Mouse (Mus musculus) limb, embryonic 13.5 days (tissue): ENCODE results near the gene Arhgap31. TPM values are rescaled to one million over a fixed set of nuclear protein-coding genes. Genes with fewer than 3 reads are reported as not detected.
"Not testable (repeated sequence)": the region's sequence is repeated elsewhere in the genome, so short reads cannot be mapped to it uniquely, and the experiment has no call there.

Source experiments
- ATAC-seq: fragments of 200-750 bp; cut with Nextera tagmentation; 2 replicates; pipeline ENCODE4 v1.8.0; 2017; ENCODE audit warnings: low read depth, moderate number of reproducible peaks, moderate TSS enrichment; ENCODE audit not compliant: low FRiP score
- H3K27ac ChIP-seq: fragments of 300-500 bp; sonication (generic); 2 replicates; pipeline ENCODE4 v1.5.1; 2015; ENCODE audit warnings: inconsistent platforms, mild to moderate bottlenecking, moderate library complexity
- H3K27me3 ChIP-seq: fragments of 300-500 bp; sonication (generic); 2 replicates; pipeline ENCODE4 v1.6.1; 2015; ENCODE audit warnings: mild to moderate bottlenecking, inconsistent platforms
- H3K36me3 ChIP-seq: fragments of 300-500 bp; sonication (generic); 2 replicates; pipeline ENCODE4 v1.6.1; 2015; ENCODE audit warnings: inconsistent platforms, mild to moderate bottlenecking, moderate library complexity
- H3K4me1 ChIP-seq: fragments of 300-500 bp; sonication (generic); 2 replicates; pipeline ENCODE4 v1.6.1; 2015; ENCODE audit warnings: inconsistent platforms
- H3K4me2 ChIP-seq: fragments of 300-500 bp; sonication (generic); replicated peaks from 2 replicates; pipeline ENCODE4 v1.6.1; 2015; ENCODE audit warnings: inconsistent platforms, mild to moderate bottlenecking, moderate library complexity
- H3K4me3 ChIP-seq: fragments of 300-500 bp; sonication (generic); 2 replicates; pipeline ENCODE4 v1.5.1; 2015; ENCODE audit warnings: moderate library complexity, mild to moderate bottlenecking, inconsistent platforms
- H3K9ac ChIP-seq: fragments of 300-500 bp; sonication (generic); 2 replicates; pipeline ENCODE4 v1.6.1; 2015; ENCODE audit warnings: mild to moderate bottlenecking, inconsistent platforms
- H3K9me3 ChIP-seq: fragments of 300-500 bp; sonication (generic); 2 replicates; pipeline ENCODE4 v1.6.1; 2016; ENCODE audit warnings: inconsistent platforms
- WGBS: fragments of 180-500 bp; shearing (Covaris S2); methylation state at CpG from one replicate; pipeline ENCODE4 v1.1.7; 2015; 5-methylcytosine and 5-hydroxymethylcytosine counted together
- polyA plus RNA-seq: library from polyadenylated mRNA; unstranded; fragments of >200 nt; fragmentation: Nextera tagmentation; extraction: Ambion mirVana; gene quantifications from 2 replicates; pipeline ENCODE4 v1.2.1, GENCODE M21; 2015

The Arhgap31 gene
- polyA plus RNA-seq, 1 experiment from 2014 or later: 14.5 TPM

DNA sequence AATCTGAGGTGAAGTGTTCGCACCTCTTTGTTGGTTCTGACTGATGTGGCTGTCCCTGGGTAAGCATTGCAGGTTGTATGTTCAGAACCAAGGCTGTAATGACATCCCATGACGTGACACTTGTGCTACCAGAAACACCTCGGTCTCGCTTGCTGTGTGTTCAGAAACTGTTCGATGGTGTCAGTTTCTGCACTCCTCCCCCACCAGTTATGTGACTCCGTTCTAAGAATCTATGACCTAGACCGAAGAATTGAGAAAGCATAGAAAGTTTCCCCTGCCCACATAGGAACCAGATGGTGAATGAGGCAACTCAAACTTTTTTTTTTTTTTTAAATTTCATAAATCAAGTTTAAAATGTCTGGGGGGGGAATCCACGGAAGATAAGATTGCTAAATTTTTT is 34.2 kb downstream of the Arhgap31 start:
- ATAC-seq: no peak
- 72% methylated on average over 8 of the region's 8 CpGs for WGBS

DNA sequence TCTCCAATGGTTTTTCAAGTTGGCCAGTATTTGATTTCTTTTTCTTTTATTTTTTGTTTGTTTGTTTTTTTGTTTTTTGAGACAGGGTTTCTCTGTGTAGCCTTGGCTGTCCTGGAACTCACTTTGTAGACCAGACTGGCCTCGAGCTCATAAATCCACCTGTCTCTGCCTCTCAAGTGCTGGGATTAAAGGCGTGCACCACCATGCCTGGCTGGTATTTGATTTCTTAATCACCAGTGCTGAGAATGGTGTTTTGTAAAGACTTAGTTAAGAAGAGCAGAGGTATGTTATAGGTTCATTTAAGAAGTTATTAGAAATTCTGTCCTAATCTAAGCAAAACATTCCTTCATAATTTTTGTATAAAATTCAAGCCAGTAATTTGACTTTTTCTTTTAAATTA is 35.1 kb downstream of the Arhgap31 start:
- H3K9ac ChIP-seq, H3K27ac ChIP-seq, H3K9me3 ChIP-seq, H3K27me3 ChIP-seq, H3K4me2 ChIP-seq, H3K36me3 ChIP-seq, H3K4me3 ChIP-seq, ATAC-seq: not testable (repeated sequence)
- H3K4me1 ChIP-seq: peaks cover 24% of the 10 kb centered on the region
- WGBS: 61% methylated on average over 2 of the region's 2 CpGs

More for the DNA sequence above, 34.2 kb downstream of the Arhgap31 start:
- no peak overlapping the region for H3K4me3 ChIP-seq
- H3K4me1 ChIP-seq: peaks cover 25% of the 10 kb centered on the region
- H3K27me3 ChIP-seq: no peaks in the 10 kb centered on the region
- H3K9me3 ChIP-seq: no peaks in the 10 kb centered on the region
- no peaks in the 10 kb centered on the region for H3K36me3 ChIP-seq
- H3K9ac ChIP-seq: no peak overlapping the region
- no peak overlapping the region; the same call in 1 of the 2 replicates for H3K4me2 ChIP-seq
- no peak overlapping the region for H3K27ac ChIP-seq

DNA sequence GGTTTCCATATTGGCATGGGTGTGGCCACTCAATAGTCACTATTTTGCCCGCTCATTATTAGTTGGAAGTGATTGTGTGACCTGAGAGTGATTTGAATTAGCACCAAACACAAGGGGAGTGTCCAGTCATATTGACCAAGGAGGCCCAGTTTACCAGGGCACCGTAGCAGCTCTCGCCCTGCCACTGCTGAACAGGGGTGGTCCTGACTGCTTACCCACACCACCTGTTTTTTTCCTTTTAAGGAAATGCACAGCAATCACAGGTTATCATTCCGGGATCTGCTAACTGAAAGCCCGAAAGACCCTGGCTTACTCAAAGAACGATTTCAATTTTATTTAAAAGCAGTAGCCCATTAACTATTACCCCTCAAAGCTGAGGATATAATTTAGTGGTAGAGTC is 35.9 kb downstream of the Arhgap31 start:
- Histone ChIP-seq H3K9me3 (no peaks in the 10 kb centered on the region), H3K36me3 (no peaks in the 10 kb centered on the region), H3K4me3 (no peak overlapping the region), H3K9ac (no peak overlapping the region), H3K27me3 (no peaks in the 10 kb centered on the region), H3K4me1 (peaks cover 18% of the 10 kb centered on the region), H3K4me2 (no peak overlapping the region), H3K27ac (no peak overlapping the region)
- 84% methylated on average over 6 of the region's 6 CpGs for WGBS
- no peak for ATAC-seq

DNA sequence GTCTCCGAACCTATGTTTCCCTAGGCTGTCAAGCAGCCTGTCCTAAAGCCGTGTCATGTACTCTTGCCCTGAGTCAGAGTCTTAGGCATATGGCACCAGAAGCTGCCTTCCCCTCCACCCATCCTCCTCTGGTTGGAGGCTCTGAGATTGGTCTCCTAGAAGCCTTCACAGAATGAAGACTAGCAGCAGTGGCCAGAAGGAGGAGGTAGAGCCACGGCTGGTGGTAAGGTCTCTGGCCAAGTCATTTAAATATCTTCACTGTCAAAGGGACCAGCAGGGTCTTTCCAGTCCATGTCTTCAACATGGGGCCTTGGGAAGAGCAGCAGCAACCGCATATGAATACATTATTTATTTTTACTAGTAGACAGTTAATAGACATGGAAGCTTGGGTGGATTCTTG is 36.4 kb downstream of the Arhgap31 start:
- Histone ChIP-seq H3K4me2 (no peak overlapping the region), H3K36me3 (no peaks in the 10 kb centered on the region), H3K27ac (no peak overlapping the region), H3K9ac (no peak overlapping the region), H3K4me1 (peaks cover 17% of the 10 kb centered on the region), H3K4me3 (no peak overlapping the region), H3K27me3 (no peaks in the 10 kb centered on the region), H3K9me3 (no peaks in the 10 kb centered on the region)
- 96% methylated on average over 4 of the region's 4 CpGs for WGBS
- no peak for ATAC-seq

DNA sequence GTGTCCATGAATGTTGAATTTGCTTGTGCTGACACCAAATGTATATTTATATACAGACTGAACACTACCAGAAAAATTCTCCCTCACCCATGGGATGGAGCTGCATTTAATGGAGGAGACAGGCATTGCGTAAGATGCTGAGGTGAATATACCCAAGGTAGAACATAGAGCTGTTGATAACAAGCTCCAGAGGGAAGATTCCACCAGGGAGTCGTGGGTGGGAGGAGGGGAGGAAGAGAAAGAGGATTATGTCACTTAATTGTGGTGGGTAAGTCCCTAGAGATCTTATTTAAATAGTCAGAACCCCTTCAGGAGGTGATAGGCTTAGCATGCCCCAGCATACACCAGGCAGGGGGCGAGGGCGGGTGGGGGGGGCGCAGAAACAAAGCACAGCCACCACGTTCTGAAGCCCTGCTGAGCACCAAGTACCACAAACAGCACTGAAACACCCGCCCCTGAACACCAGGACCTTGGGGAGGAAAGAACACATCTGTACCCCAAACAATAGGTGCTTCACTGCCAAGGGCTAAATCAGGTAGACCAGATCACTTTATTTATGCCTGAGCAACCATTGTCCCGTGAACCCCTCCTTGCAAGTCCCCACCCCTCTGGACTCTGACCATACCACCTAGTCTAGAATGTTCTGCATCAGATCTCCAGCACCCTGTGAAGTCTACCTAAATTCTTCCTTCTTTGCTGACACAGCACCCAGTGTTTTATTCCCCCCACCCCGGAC is 37.3 kb downstream of the Arhgap31 start:
- Histone ChIP-seq H3K36me3 (no peaks in the 10 kb centered on the region), H3K27ac (no peak overlapping the region), H3K9me3 (no peaks in the 10 kb centered on the region), H3K27me3 (no peaks in the 10 kb centered on the region), H3K4me3 (no peak overlapping the region), H3K4me1 (peaks cover 17% of the 10 kb centered on the region), H3K4me2 (no peak overlapping the region), H3K9ac (no peak overlapping the region)
- no peak for ATAC-seq
- 65% methylated on average over 9 of the region's 9 CpGs for WGBS

DNA sequence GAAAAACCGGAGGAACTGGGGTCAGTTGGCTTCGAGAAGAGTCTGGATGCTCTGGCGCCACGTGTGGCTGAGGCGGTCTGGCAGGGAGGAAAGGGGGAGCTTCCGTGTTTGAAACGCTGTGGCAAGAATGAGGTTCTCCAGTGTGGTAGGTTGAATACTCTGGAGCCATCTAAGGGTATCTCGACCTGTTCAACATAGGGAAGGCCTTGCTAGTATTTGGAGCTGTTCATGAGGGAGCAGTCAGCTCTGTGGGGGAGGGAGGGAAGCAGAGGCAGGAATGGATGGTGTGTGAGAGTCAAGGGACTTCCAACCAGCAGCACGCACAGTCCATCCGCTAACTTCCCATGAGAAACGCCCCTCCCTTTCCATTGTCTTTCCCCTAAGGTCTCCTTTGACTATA is 38.2 kb downstream of the Arhgap31 start:
- Histone ChIP-seq H3K9ac (no peak overlapping the region), H3K9me3 (no peaks in the 10 kb centered on the region), H3K4me2 (no peak overlapping the region), H3K27me3 (no peaks in the 10 kb centered on the region), H3K4me3 (no peak overlapping the region), H3K36me3 (no peaks in the 10 kb centered on the region), H3K27ac (no peak overlapping the region), H3K4me1 (peaks cover 11% of the 10 kb centered on the region)
- 84% methylated on average over 11 of the region's 11 CpGs for WGBS
- ATAC-seq: no peak

DNA sequence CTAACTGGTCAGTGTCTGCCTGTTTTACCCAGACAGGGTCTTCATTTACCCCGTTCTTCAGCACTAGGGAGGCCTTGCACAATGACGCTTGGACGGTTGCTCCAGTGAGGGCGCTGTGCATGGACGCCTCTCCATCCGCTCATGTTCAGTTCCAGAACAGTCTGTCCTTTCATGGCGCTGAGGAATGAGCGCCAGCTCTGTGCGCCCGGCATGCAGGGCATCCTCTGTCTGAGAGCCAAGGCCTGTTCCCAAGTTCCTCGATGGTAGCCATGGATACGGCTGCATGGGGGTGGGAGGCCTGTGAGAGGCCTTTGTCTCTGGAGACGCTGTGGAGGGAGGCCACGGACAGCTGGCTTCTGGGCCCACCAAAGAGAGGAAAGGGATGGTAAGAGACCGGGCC is 39.6 kb downstream of the Arhgap31 start:
- no peak overlapping the region for H3K9ac ChIP-seq
- no peak overlapping the region for H3K4me3 ChIP-seq
- no peak overlapping the region for H3K4me2 ChIP-seq
- H3K27me3 ChIP-seq: no peaks in the 10 kb centered on the region
- no peak overlapping the region for H3K27ac ChIP-seq
- ATAC-seq: peak; percentile 44; the same call in 1 of the 2 replicates
- H3K4me1 ChIP-seq: 0 out of 2 replicates have a peak, but pooled peaks cover 5% of the 10 kb centered on the region
- no peaks in the 10 kb centered on the region for H3K36me3 ChIP-seq
- 80% methylated on average over 15 of the region's 15 CpGs for WGBS
- H3K9me3 ChIP-seq: no peaks in the 10 kb centered on the region

DNA sequence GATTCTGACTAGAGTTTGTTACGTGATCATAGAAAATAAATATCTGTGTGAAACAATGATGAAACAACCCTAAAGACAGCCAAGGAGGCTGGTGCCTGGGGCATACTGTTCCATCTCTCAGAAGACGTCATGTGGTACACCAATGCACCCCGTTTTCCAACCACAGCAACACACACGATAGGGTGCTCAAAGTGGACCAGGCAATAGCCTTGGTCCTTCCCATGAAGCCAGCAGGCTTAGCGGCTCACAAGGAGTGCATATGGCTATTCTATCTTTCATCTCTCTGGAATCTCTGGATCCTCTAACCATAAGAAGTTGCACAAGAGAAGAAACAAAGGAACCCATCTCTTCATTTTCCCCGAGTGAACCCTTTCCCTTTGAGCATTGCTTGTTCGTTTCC is 40.1 kb downstream of the Arhgap31 start:
- Histone ChIP-seq H3K4me3 (no peak overlapping the region), H3K9me3 (no peaks in the 10 kb centered on the region), H3K9ac (no peak overlapping the region), H3K4me1 (0 out of 2 replicates have a peak, but pooled peaks cover 5% of the 10 kb centered on the region), H3K27me3 (no peaks in the 10 kb centered on the region), H3K4me2 (no peak overlapping the region), H3K27ac (no peak overlapping the region), H3K36me3 (no peaks in the 10 kb centered on the region)
- WGBS: 92% methylated on average over 7 of the region's 7 CpGs
- ATAC-seq: no peak

DNA sequence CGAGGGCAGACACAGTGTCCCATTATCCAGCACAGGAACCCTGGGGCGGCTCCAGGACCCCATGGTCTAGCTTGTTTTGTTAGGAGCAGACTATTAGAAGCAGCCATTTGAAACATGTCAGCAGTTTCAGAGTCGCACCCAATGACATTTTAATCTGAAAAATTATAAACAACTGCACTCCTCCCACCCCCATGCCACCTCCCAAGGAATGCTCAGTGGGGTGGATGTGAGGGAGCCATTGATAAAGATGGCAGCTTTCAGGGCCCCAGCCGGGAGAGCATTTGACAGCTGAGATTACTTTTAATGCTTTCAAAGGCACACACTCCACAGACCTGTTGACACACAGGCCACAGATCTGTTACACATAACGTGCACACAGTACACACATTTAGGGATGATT is 40.7 kb downstream of the Arhgap31 start:
- H3K9ac ChIP-seq: no peak overlapping the region
- no peaks in the 10 kb centered on the region for H3K9me3 ChIP-seq
- H3K27me3 ChIP-seq: no peaks in the 10 kb centered on the region
- no peak overlapping the region for H3K4me3 ChIP-seq
- 0 out of 2 replicates have a peak, but pooled peaks cover 5% of the 10 kb centered on the region for H3K4me1 ChIP-seq
- H3K27ac ChIP-seq: no peak overlapping the region
- 72% methylated on average over 5 of the region's 5 CpGs for WGBS
- ATAC-seq: no peak
- no peak overlapping the region for H3K4me2 ChIP-seq
- H3K36me3 ChIP-seq: no peaks in the 10 kb centered on the region

DNA sequence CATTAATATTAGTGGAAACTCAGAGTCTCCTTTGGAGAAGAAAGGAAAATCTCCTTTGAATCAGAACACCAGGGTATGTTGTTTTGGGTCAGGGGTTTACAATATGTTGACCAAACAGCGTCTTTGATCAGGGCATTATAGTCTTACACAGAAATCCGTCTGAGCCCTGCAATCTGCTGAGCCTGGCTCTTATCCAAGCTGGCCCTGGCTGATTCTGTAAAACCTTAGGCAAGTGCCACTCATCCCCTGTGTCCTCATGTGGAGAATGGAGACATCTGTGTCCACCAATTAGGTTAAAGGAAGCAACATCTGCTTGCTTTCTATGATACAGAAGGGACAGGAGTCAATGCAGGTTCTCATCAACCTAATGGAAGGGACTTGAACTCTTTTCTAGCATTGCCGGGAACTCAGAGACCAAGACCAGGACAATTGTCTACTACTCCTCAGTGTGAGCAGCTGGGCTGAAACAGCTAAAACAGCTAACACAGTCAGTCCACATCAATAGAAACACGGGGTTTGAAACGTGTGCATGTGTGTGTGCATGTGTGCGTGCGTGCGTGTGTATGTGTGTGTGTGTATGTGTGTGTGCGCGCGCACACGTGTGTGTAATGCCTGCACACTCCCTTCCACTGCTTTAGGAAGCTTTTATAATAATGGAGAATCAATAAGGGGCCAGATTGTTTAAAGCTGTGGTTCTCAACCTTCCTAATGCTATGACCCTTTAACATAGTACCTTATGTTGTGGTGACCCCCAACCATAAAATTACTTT is 42.3 kb downstream of the Arhgap31 start:
- 0 out of 2 replicates have a peak, but pooled peaks cover 5% of the 10 kb centered on the region for H3K4me1 ChIP-seq
- WGBS: 89% methylated on average over 12 of the region's 12 CpGs
- no peaks in the 10 kb centered on the region for H3K36me3 ChIP-seq
- no peak overlapping the region for H3K4me3 ChIP-seq
- ATAC-seq: no peak
- no peak overlapping the region for H3K4me2 ChIP-seq
- no peak overlapping the region for H3K27ac ChIP-seq
- H3K9ac ChIP-seq: no peak overlapping the region
- no peaks in the 10 kb centered on the region for H3K27me3 ChIP-seq
- no peaks in the 10 kb centered on the region for H3K9me3 ChIP-seq

DNA sequence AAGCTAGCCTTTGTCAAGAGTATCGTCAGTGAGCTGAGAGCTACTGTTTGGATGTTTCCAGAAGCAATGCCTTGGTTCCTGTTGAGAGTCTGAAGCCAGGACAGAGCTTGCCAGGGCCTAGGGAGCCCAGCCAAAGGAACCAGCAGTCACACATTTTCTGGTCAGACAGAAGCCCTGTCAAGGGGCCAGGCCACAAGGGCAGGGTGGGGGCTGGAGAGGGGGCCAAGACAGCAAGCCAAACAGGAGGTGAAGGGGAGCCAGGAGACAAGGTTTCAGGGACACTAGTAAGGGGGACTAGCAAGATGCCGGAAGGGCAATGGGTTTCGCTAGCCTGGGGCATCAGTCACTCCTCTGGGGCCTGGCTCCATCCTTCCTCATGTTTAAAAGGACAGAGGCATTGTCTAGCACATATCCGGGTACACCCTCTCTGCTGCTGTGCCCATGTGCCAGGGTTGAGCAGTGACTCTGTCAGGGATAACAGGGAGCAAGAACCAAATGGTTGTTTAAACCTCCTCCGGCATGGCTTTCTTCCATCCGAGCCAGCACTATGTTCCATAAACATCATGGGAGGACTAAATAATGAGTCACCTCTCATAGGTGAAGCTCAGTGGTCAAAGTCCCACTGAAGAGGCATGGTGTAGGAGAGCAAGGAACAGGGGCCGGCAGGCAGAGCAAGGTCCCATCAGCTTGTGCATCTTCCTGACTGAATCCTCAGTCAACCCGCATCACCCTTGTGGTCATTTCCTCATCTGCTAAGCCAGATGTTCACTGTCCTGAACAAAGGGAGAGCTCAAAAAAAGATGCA is 44.0 kb downstream of the Arhgap31 start:
- 91% methylated on average over 8 of the region's 8 CpGs for WGBS
- ATAC-seq: no peak
- 0 out of 2 replicates have a peak, but pooled peaks cover 5% of the 10 kb centered on the region for H3K4me1 ChIP-seq

DNA sequence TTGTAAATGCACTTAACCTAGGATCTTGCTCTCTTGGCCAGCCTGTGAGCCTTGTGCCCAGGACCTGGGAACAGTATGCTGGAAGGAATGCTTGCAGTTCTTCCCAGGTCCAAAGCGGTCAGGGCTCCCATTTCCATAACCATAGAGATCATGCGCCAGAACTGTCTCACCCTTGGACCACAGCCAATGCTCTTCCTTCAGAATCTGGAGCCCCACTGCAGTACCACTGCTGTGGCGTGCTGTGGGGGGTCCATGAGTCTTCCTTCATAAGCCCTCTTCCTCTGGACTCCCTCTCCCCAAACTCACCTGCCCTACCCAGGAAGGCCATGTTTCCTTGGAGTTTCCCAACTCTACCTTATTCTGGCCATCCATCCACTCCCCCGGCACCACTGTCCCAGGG is 46.6 kb downstream of the Arhgap31 start:
- H3K9me3 ChIP-seq: no peaks in the 10 kb centered on the region
- no peak overlapping the region for H3K4me2 ChIP-seq
- H3K27me3 ChIP-seq: no peaks in the 10 kb centered on the region
- no peaks in the 10 kb centered on the region for H3K36me3 ChIP-seq
- peaks cover 12% of the 10 kb centered on the region; the same call in 1 of the 2 replicates for H3K4me1 ChIP-seq
- no peak for ATAC-seq
- no peak overlapping the region for H3K4me3 ChIP-seq
- H3K27ac ChIP-seq: no peak overlapping the region
- WGBS: 83% methylated on average over 4 of the region's 4 CpGs
- no peak overlapping the region for H3K9ac ChIP-seq

More for the DNA sequence above, 44.0 kb downstream of the Arhgap31 start:
- Histone ChIP-seq H3K36me3 (no peaks in the 10 kb centered on the region), H3K9me3 (no peaks in the 10 kb centered on the region), H3K4me2 (no peak overlapping the region), H3K9ac (no peak overlapping the region), H3K27me3 (no peaks in the 10 kb centered on the region), H3K4me3 (no peak overlapping the region), H3K27ac (no peak overlapping the region)
